ENCODE assay signal across 10 mouse cellular contexts in the genomic region with DNA sequence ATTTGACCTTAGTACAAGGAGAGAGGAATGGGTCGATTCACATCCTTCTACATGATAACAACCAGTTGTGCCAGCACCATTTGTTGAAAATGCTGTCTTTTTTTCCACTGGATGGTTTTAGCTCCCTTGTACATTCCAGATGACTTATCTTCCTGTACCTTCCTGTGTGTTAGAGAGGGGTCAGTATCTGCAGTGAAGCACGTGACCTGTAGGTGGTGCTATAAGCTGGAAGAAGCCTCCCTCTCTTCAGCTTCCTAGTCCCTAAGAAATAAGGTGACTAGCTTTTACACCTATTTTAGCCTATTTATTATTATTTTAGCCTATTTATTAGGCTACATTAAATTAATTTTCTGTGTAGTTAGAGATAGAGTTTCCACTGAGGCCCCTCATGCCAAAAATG.
DNase-seq lines count a peak whose midpoint lies in the region; ATAC-seq lines count a peak whose summit lies in the region.
"Had no signal": no experiment of that assay in that cellular context is flagged by ENCODE, and none has a peak within 500 bp of the region (broad histone marks: within the 10 kb centered on the region; RNA-seq: fewer than 3 reads in every experiment).

No protein-coding gene starts in this region.

- no peaks in the 10 kb centered on the region for H3K36me3 ChIP-seq in kidney, embryonic 14.5 days (ENCODE audit: control insufficient read depth, insufficient read depth, low read length)
- no peaks in the 10 kb centered on the region for H3K36me3 ChIP-seq in midbrain, embryonic 11.5 days (ENCODE audit: control insufficient read depth, insufficient read depth, low read length)
- H3K36me3 ChIP-seq: lung, embryonic 15.5 days had no signal

- H3K4me1 ChIP-seq in kidney, embryonic 14.5 days (ENCODE audit: control insufficient read depth, insufficient read depth, low read length) = no peaks in the 10 kb centered on the region
- no peaks in the 10 kb centered on the region for H3K4me1 ChIP-seq in midbrain, embryonic 11.5 days (ENCODE audit: control insufficient read depth, insufficient read depth, low read length)
- H3K4me1 ChIP-seq: lung, embryonic 15.5 days had no signal

- H3K27me3 ChIP-seq in kidney, embryonic 14.5 days (ENCODE audit: control insufficient read depth, insufficient read depth, low read length) = no peaks in the 10 kb centered on the region
- H3K27me3 ChIP-seq in midbrain, embryonic 11.5 days (ENCODE audit: control insufficient read depth, insufficient read depth, low read length) = no peaks in the 10 kb centered on the region
- H3K27me3 ChIP-seq: lung, embryonic 15.5 days had no signal

- no peak overlapping the region for H3K4me3 ChIP-seq in kidney, embryonic 14.5 days (ENCODE audit: low read length)
- no peak overlapping the region for H3K4me3 ChIP-seq in midbrain, embryonic 11.5 days (ENCODE audit: low read depth, low read length)
- H3K4me3 ChIP-seq: lung, embryonic 15.5 days had no signal

- no peaks in the 10 kb centered on the region for H3K9me3 ChIP-seq in kidney, embryonic 14.5 days (ENCODE audit: control insufficient read depth, low read length)
- H3K9me3 ChIP-seq in midbrain, embryonic 11.5 days (ENCODE audit: control insufficient read depth, low read length) = no peaks in the 10 kb centered on the region
- H3K9me3 ChIP-seq: lung, embryonic 15.5 days had no signal

- H3K4me2 ChIP-seq in kidney, embryonic 14.5 days (replicated peaks; ENCODE audit: low read depth, low read length) = no peak overlapping the region
- no peak overlapping the region for H3K4me2 ChIP-seq in midbrain, embryonic 11.5 days
- H3K4me2 ChIP-seq: lung, embryonic 15.5 days had no signal

- DNase-seq in adrenal gland, postnatal 25 days = peak; percentile 3
- DNase-seq in adrenal gland, adult 18-20 months (ENCODE audit: low spot score in 2 of 2) = no peak
- peak; percentile 8 for DNase-seq in kidney, adult 18-20 months
- peak; percentile 30 for DNase-seq in A20 (ENCODE audit: low read depth, low spot score)
- DNase-seq in forelimb bud, embryonic 11.5 days (ENCODE audit: low read depth, low spot score) = peak; percentile 7
- DNase-seq in midbrain, embryonic 11.5 days (ENCODE audit: low spot score, missing footprints) = no peak
- no peak for DNase-seq in frontal cortex, postnatal 25 days (ENCODE audit: low spot score in 2 of 2)
- DNase-seq: gastrocnemius, postnatal 36 days had no signal

- ATAC-seq in kidney, embryonic 14.5 days (ENCODE audit: low FRiP score, low TSS enrichment) = no peak
- ATAC-seq in midbrain, embryonic 11.5 days (ENCODE audit: low FRiP score) = no peak

- 44% methylated on average over 2 of the region's 2 CpGs for WGBS in kidney, embryonic 14.5 days
- WGBS in midbrain, embryonic 11.5 days = 22% methylated on average over 2 of the region's 2 CpGs

- no peak overlapping the region for H3K27ac ChIP-seq in kidney, embryonic 14.5 days (ENCODE audit: low read depth, low read length)
- H3K27ac ChIP-seq in midbrain, embryonic 11.5 days (ENCODE audit: low read depth, low read length) = no peak overlapping the region
- H3K27ac ChIP-seq: lung, embryonic 15.5 days had no signal

- H3K9ac ChIP-seq in kidney, embryonic 14.5 days (ENCODE audit: low read depth, low read length) = no peak overlapping the region
- H3K9ac ChIP-seq in midbrain, embryonic 11.5 days (ENCODE audit: low read length) = no peak overlapping the region
- H3K9ac ChIP-seq: lung, embryonic 15.5 days had no signal

Comparison
In these comparisons a context has a peak if more than half of its experiments do, and no peak if none do; other contexts are left out.
1. DNase-seq: peak in adrenal gland, postnatal 25 days (single experiment), kidney, adult 18-20 months (single experiment), A20 (single experiment) and forelimb bud, embryonic 11.5 days (single experiment); none in adrenal gland, adult 18-20 months (0 of 2), midbrain, embryonic 11.5 days (single experiment) and frontal cortex, postnatal 25 days (0 of 2).